Mouse (Mus musculus) right cerebral cortex, postnatal 36 days (tissue): ENCODE measurements around the gene Slc41a2.
"Not testable (repeated sequence)": the region's sequence is repeated elsewhere in the genome, so short reads cannot be mapped to it uniquely, and the experiment has no call there.

Source experiments
- DNase-seq, 2 experiments: peaks; one replicate each; pipeline ENCODE4 v3.0.0; 2022; ENCODE audit warnings: low spot score in 2 of 2, mixed read lengths in 1 of 2

Slc41a2 gene

GRCm38 (mm10) chr10:83337159-83337951 lies at the start of gene Slc41a2:
TSS of gene Slc41a2 (minus strand) at chr10:83337882.
- DNase-seq: peak; percentile 45 to 54

DNA sequence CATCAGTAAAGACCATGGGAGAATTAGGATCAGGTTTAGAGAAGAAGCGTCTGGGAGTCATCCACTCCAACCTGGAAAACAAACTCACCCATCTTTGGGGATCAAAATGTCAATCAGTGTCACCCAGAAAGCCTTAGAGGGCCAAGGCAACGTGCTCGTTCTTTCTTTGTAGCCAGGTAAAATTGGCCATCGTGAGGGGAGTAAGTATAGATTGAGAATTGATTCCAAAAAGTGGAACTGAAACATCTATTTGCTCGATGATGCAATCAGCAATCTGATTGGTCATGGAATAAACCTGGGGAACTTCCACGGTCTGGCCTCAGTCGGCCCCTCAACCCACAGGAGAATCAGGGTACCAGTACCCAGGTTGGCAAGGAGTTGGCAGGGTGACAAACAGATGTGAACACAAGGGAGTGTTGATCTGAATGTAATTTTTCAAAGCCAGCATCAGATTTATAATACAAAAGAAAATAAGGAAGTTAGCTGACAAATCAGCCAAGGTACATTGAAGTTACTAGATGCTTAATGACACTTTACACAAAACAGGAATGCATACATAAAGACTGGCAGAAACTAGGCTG lies 47.7 kb upstream of the Slc41a2 start:
- no peak for DNase-seq

DNA sequence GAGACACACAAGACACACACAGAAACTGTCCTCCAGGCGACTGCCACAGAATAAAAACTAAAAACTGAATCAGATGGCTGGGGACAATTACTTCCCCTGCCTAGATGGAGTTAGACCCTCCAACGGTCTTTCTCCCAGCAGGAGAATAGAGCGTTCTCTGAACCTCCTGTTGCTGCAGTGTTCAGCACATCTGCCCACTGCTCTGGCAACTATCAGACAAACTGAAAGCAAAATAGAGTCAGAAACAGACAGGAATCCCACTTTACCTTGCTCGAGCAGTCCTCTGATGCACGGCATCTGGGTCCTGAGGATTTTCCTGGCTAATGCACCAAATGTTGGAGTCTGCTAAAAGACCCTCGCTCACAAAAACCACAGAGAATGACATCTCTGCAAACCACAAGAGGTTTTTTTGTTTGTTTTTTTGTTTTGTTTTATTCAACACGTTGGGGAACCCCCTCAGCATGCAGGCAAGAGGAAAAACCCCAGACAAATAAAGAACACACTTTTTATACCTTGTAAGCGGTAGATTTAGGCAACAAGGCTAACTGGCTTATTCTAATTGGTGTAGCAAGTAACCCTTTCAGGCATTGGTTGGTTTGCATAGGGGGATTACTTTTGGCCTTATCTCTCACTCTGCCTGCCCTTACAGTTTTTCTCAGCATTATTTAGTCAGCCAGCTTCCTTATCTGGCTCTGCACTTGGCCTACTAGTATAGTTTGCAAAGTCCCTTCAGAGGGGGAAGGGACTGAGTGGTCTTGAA lies 47.0 kb upstream of the Slc41a2 start:
- no peak for DNase-seq

DNA sequence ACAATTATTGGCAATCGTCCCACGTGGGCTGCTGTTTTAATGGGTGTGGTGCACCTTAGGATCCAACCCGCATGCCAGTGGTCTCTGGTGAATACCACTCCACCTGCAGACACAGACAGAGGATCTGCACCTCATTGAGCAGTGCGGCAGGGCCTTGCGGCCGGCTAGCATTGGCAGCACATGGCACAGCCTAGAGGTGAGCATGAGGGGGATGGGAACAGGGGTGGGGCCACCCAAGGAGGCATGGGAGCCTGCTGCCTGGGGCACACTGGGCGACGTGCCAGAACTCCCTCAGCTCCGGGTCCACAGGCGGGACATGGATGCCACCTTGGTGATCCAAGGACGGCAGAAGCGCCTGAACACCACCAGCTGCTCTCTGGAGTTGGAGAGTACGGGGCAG lies 46.2 kb upstream of the Slc41a2 start:
- no peak for DNase-seq

GRCm38 (mm10) chr10:83382988-83383387 lies 45.3 kb upstream of the Slc41a2 start:
- DNase-seq: no peak

DNA sequence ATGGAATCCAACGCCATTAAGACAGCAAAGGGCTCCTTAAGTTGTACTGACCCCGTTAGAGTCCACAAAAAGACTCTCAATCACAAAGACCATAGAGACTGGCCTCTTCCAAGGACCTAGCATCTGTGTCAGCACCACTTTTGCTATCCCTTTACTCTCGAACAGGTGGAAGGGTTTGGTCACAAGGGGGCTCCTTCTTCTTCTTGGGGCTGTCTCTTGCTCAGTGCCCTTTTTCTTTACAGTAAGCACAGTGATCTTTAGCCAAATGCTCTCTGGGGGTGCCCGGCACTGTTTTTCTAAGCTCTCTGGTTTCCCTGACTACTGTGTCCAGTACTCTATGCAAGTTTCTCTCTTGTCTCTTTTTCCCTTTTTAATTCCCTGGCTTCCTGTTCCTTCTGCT lies 44.8 kb upstream of the Slc41a2 start:
- DNase-seq: no peak

DNA sequence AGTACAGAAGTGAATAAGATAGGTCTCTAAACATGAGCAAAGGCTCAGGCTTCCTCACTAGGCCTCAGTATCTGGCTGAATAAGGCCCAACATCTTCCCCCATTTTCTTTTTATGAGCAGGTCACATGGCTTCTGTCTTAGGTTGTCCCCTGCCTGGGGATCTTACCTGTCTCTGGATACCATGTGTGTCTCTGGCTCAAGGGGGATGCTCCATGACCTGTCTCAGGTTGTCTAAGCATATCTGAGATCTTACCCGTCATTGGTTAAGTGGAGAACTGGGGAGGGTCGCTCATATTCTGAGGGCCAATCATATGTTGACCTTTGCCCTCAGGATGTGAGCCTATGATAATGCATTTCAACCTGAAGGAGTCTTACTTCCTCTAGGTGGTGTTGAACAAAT lies 42.8 kb upstream of the Slc41a2 start:
- DNase-seq: no peak

- DNase-seq: no peak
Measured at GRCm38 (mm10) chr10:83378083-83378833, 40.6 kb upstream of the Slc41a2 start.

DNA sequence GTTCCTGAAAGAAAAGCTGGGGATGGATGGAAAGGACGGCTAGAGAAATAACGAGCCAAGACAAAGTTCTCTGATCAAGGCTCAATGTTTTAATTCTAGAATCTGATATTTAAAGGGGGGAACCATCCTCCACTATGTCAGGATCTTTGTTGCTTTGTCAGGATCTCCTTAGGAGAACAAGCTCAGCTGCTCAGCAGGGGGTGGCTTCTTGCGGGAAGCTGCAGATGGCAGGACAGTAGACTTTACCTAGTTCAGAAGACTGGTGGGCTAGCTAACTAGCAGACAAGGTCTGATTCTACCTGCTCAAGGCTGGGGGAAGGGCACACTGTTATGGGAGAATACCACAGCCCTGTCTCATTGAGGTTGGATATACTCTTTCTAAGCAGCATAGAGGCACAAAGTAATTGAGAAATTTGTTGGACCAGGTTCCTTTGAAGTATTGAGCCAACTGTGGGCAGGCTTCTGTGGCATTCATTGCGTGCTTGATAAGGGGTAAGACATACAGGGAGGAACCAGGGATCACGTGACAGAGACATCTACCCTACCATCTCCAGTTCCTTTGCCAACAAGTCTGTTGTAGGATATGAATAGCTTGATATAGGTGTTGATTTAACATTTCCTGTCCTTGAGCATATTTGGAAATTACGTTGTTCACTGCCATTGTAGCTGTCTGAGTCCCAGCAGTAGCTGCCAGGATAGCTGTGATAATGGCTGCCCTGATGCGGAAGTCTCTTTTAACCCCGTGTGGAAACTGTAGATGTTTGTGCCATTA lies 39.4 kb upstream of the Slc41a2 start:
- DNase-seq: no peak

GRCm38 (mm10) chr10:83375458-83375857 lies 37.8 kb upstream of the Slc41a2 start:
- DNase-seq: not testable (repeated sequence)

GRCm38 (mm10) chr10:83374045-83374656 lies 36.5 kb upstream of the Slc41a2 start:
- DNase-seq: no peak

- DNase-seq: no peak
Measured at GRCm38 (mm10) chr10:83368918-83369317, 31.2 kb upstream of the Slc41a2 start.

- no peak for DNase-seq
Measured at GRCm38 (mm10) chr10:83363451-83363850, 25.8 kb upstream of the Slc41a2 start.

DNA sequence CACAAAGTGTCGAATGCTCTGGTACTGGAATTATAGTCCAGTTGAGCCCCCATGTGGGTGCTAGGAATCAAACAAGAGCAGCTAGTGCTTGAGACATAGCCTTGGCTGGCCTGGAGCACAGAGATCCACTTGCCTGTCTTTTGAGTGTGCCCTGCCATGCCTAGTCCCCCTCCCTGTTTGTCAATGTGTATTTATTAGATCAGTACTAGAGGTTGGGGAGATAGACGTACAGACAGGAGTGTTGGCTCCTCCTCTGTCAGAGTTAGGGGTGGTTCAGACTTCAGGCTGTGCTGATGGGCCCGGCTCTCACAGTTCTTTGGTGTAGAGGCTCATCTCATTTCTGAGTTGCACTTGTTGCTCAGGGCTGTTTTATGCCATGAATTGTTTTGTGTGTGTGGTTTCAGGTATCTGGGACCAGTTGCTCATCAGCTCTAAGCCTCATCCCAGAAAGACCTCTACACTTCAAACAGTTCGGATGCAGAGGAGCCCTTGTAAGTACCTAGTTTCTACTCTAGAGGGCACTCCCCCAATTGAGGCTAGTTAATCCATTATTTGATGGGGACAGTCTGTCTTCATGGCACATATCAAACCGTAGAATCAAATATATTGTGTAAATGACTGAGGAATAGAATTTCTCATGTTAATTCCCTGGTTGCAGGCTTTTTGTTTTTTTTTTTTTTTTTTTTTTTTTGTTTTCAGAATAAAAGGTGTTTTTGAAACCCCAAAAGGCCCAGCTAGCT lies 24.1 kb upstream of the Slc41a2 start:
- DNase-seq: no peak

GRCm38 (mm10) chr10:83360356-83360755 lies 22.7 kb upstream of the Slc41a2 start:
- no peak for DNase-seq

DNA sequence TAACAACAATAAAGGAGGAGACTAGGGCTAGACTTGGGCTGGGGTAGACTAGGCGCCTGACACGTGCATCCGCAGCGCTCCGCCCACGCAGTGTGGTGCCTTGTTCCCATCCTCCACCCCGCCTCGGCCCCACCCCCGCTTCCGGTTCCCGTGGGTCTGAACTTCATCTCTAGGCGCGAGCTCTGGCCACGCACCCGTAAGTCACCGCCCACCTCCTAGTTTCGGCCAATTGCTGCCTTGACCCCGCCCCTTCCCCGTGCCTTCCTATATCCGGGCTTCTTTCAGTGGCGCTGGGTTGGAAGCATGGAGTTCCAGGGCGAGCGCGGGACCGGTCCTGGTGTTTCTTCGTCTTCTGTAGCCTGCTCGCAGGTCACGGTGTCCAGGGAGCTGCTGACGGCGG lies 22.3 kb upstream of the Slc41a2 start, which contains the start of gene D10Wsu102e:
D10Wsu102e (plus strand) TSS at position 266 of the 400 bp plus-strand sequence.
- peak; percentile 96 to 97 for DNase-seq

GRCm38 (mm10) chr10:83359451-83359850 lies 21.8 kb upstream of the Slc41a2 start:
- DNase-seq: no peak

- DNase-seq: no peak
Measured at GRCm38 (mm10) chr10:83356416-83356815, 18.7 kb upstream of the Slc41a2 start.

- DNase-seq: no peak
Measured at GRCm38 (mm10) chr10:83354333-83354719, 16.6 kb upstream of the Slc41a2 start.
